Mouse (Mus musculus) midbrain, postnatal 0 days (tissue): ENCODE measurements around the gene Ctnnd2. TPM values are rescaled to one million over a fixed set of nuclear protein-coding genes. Genes with fewer than 3 reads are reported as not detected.

Source experiments
- ATAC-seq: fragments of 200-750 bp; cut with Nextera tagmentation; 2 replicates; pipeline ENCODE4 v1.8.0; 2017; ENCODE audit warnings: moderate number of reproducible peaks, mild to moderate bottlenecking, moderate TSS enrichment, moderate library complexity; ENCODE audit not compliant: low FRiP score
- DNase-seq: peaks from one replicate; pipeline ENCODE4 v3.0.0-alpha.2; 2015; ENCODE audit warnings: low spot score
- H3K27ac ChIP-seq: fragments of 300-500 bp; sonication (generic); 2 replicates; pipeline ENCODE4 v1.5.1; 2014; ENCODE audit warnings: low read depth, mild to moderate bottlenecking, low read length, mixed read lengths
- H3K27me3 ChIP-seq: fragments of 300-500 bp; sonication (generic); 2 replicates; pipeline ENCODE4 v1.6.1; 2014; ENCODE audit warnings: low read length, control low read depth, mixed read lengths; ENCODE audit not compliant: insufficient read depth
- H3K36me3 ChIP-seq: fragments of 300-500 bp; sonication (generic); 2 replicates; pipeline ENCODE4 v1.6.1; 2014; ENCODE audit warnings: low read length, control low read depth, mixed read lengths; ENCODE audit not compliant: insufficient read depth
- H3K4me1 ChIP-seq: fragments of 300-500 bp; sonication (generic); 2 replicates; pipeline ENCODE4 v1.6.1; 2014; ENCODE audit warnings: mild to moderate bottlenecking, control low read depth, antibody characterized with exemption, low read length, mixed read lengths; ENCODE audit not compliant: insufficient read depth
- H3K4me2 ChIP-seq: fragments of 300-500 bp; sonication (generic); 2 replicates; pipeline ENCODE4 v1.6.1; 2014; ENCODE audit warnings: low read depth, mild to moderate bottlenecking, low read length, mixed read lengths; ENCODE audit not compliant: poor library complexity, severe bottlenecking
- H3K4me3 ChIP-seq: fragments of 300-500 bp; sonication (generic); 2 replicates; pipeline ENCODE4 v1.5.1; 2014; ENCODE audit warnings: low read depth, mild to moderate bottlenecking, low read length, moderate library complexity
- H3K9ac ChIP-seq: fragments of 300-500 bp; sonication (generic); replicated peaks from 2 replicates; pipeline ENCODE4 v1.6.1; 2014; ENCODE audit warnings: mild to moderate bottlenecking, low read length, moderate library complexity, mixed read lengths; ENCODE audit not compliant: poor library complexity, severe bottlenecking
- H3K9me3 ChIP-seq: fragments of 300-500 bp; sonication (generic); 2 replicates; pipeline ENCODE4 v1.6.1; 2016; ENCODE audit warnings: low read length, control low read depth
- CTCF ChIP-seq: IDR thresholded peaks from 2 replicates; pipeline ENCODE4 v1.5.1; 2016; ENCODE audit warnings: antibody characterized with exemption, mild to moderate bottlenecking
- WGBS: fragments of 180-500 bp; shearing (Covaris S2); extraction: QIAGEN DNeasy Blood & Tissue Kit; methylation state at CpG from one replicate; pipeline ENCODE4 v1.1.7; 2014; 5-methylcytosine and 5-hydroxymethylcytosine counted together
- polyA plus RNA-seq: library from polyadenylated mRNA; unstranded; fragments of >200 nt; fragmentation: Nextera tagmentation; extraction: Ambion mirVana; gene quantifications from 2 replicates; pipeline ENCODE4 v1.2.1, GENCODE M21; 2015
- total RNA-seq: library from RNA; depleted of rRNA; stranded (reverse); fragments of >200 nt; gene quantifications from 2 replicates; pipeline ENCODE4 v1.2.3, GENCODE M21; 2014

The Ctnnd2 gene
- total and polyA plus RNA-seq, 2 experiments from 2014 or later, result 89.0 to 178 TPM

- Histone ChIP-seq H3K4me2 (no peak overlapping the region), H3K27me3 (no peaks in the 10 kb centered on the region), H3K9ac (no peak overlapping the region), H3K27ac (no peak overlapping the region), H3K4me3 (no peak overlapping the region), H3K9me3 (no peaks in the 10 kb centered on the region), H3K4me1 (no peaks in the 10 kb centered on the region), H3K36me3 (peaks cover 7% of the 10 kb centered on the region; the same call in 1 of the 2 replicates)
- no peak for DNase-seq
- TF ChIP-seq CTCF, result no peak
- no peak for ATAC-seq
- WGBS, result 90% methylated on average over 8 of the region's 8 CpGs
These were observed 834.4 kb downstream of the Ctnnd2 start for GRCm38 (mm10) chr15:31006825-31007157.

- WGBS, result 54% methylated on average over 6 of the region's 6 CpGs
- no peak overlapping the region for H3K27ac ChIP-seq
- no peak for TF ChIP-seq CTCF
- H3K9ac ChIP-seq, result no peak overlapping the region
- no peaks in the 10 kb centered on the region for H3K9me3 ChIP-seq
- no peak overlapping the region for H3K4me2 ChIP-seq
- ATAC-seq (no peak), DNase-seq (no peak)
- no peaks in the 10 kb centered on the region for H3K27me3 ChIP-seq
- no peaks in the 10 kb centered on the region for H3K4me1 ChIP-seq
- no peak overlapping the region for H3K4me3 ChIP-seq
- peaks cover 7% of the 10 kb centered on the region; the same call in 1 of the 2 replicates for H3K36me3 ChIP-seq
These were observed 836.2 kb downstream of the Ctnnd2 start for GRCm38 (mm10) chr15:31008594-31008993.

GRCm38 (mm10) chr15:31020769-31021168 lies 848.4 kb downstream of the Ctnnd2 start:
- no peaks in the 10 kb centered on the region for H3K4me1 ChIP-seq
- no peak for TF ChIP-seq CTCF
- H3K27me3 ChIP-seq, result no peaks in the 10 kb centered on the region
- 68% methylated on average over 2 of the region's 2 CpGs for WGBS
- H3K27ac ChIP-seq, result no peak overlapping the region
- DNase-seq (no peak), ATAC-seq (no peak)
- no peak overlapping the region for H3K4me2 ChIP-seq
- no peak overlapping the region for H3K4me3 ChIP-seq
- H3K36me3 ChIP-seq, result no peaks in the 10 kb centered on the region
- no peaks in the 10 kb centered on the region for H3K9me3 ChIP-seq
- no peak overlapping the region for H3K9ac ChIP-seq

GRCm38 (mm10) chr15:31022012-31022411 lies 849.6 kb downstream of the Ctnnd2 start:
- no peak overlapping the region for H3K4me3 ChIP-seq
- no peak for TF ChIP-seq CTCF
- ATAC-seq (no peak), DNase-seq (no peak)
- H3K36me3 ChIP-seq, result no peaks in the 10 kb centered on the region
- H3K9me3 ChIP-seq, result no peaks in the 10 kb centered on the region
- no peaks in the 10 kb centered on the region for H3K27me3 ChIP-seq
- no peak overlapping the region for H3K9ac ChIP-seq
- H3K4me2 ChIP-seq, result no peak overlapping the region
- WGBS, result 53% methylated on average over 1 of the region's 1 CpGs
- no peaks in the 10 kb centered on the region for H3K4me1 ChIP-seq
- no peak overlapping the region for H3K27ac ChIP-seq

- Histone ChIP-seq H3K4me2 (no peak overlapping the region), H3K27me3 (no peaks in the 10 kb centered on the region), H3K9ac (no peak overlapping the region), H3K36me3 (0 out of 2 replicates have a peak, but pooled peaks cover 2% of the 10 kb centered on the region), H3K27ac (no peak overlapping the region), H3K4me1 (no peaks in the 10 kb centered on the region), H3K9me3 (no peaks in the 10 kb centered on the region), H3K4me3 (no peak overlapping the region)
- no peak for DNase-seq
- no peak for TF ChIP-seq CTCF
- WGBS, result 85% methylated on average over 3 of the region's 3 CpGs
- ATAC-seq, result no peak
These were observed 850.1 kb downstream of the Ctnnd2 start for GRCm38 (mm10) chr15:31022497-31022896.

GRCm38 (mm10) chr15:31023766-31024165 lies 851.4 kb downstream of the Ctnnd2 start:
- no peak overlapping the region for H3K4me2 ChIP-seq
- TF ChIP-seq CTCF, result no peak
- no peak overlapping the region for H3K27ac ChIP-seq
- 83% methylated on average over 5 of the region's 5 CpGs for WGBS
- H3K27me3 ChIP-seq, result no peaks in the 10 kb centered on the region
- H3K36me3 ChIP-seq, result 0 out of 2 replicates have a peak, but pooled peaks cover 3% of the 10 kb centered on the region
- DNase-seq, result no peak
- ATAC-seq, result no peak
- no peaks in the 10 kb centered on the region for H3K4me1 ChIP-seq
- no peak overlapping the region for H3K4me3 ChIP-seq
- no peaks in the 10 kb centered on the region for H3K9me3 ChIP-seq
- H3K9ac ChIP-seq, result no peak overlapping the region
